Mouse (Mus musculus) cerebellum, adult 11-12 months (tissue): ENCODE results near the gene Slc16a7.
A peak's percentile ranks its signal among the peaks of the same experiment; 100 is the strongest.

Experiments
- DNase-seq: peaks from one replicate; pipeline ENCODE4 v3.0.0; 2022

Slc16a7 gene

DNA sequence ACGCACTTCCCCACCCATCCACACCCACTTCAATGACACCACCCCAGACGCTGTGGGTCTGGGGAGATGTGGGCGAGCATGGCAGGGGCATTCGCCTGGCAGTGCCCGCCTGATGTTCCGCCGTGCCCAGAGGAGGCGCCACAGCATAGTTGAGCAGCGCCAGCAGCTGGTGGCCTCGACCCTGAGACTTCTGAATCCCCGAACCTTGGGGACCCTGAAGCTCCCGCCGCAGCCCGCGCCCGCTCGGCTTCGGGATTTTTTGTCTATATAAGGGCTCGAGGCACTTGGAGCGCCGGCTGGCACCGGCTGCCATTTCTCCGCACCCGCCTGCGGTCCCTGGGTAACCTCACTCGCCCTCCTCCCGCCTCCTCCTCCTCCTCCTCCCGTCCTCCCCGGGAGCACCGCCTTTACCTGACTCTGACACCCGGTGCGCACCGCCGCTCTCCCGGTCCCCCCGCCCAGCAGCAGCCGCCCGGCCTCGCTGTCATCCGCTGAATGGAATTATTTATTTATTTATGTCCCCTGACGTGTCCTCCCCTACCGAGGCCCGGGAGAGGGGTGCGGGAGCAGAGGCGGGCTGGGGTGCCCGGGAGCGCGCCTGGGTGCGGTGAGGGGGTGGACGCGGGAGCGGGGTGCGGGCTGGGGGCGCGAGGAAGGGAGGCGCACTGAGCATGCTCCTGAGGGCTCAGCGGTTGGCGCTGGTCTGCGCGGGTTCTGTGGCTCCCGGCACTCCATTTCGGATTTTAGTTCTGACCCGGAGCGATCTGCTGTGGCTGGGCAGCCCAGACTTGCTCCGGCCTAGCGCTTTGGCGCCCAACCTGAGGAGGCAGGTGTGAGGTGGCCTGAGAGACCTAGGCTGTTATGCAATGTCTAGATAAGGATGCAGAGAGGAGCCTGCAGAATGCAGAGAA, at the start of gene Slc16a7:
Slc16a7 (minus strand) TSS at position 590 of the 911 bp plus-strand sequence.
- DNase-seq: peak; percentile 96

DNA sequence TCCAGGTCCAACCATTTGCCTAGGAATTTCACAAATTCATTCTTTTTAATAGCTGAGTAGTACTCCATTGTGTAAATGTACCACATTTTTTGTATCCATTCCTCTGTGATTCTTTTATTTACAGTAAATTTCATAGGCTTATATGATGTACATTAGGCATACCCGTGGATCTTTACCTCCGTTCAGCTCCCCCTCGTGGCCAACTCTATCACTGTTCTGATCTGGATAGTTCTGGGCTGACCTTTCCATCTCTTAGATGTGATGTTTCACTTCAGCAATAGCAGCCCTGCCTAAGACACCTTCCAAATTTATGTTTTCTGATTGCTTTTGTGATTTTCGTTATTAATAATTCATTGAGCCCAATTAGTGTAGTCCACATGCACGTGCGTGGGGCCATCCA, 29.5 kb upstream of the Slc16a7 start:
- DNase-seq: no peak

- no peak for DNase-seq
Observed at GRCm38 (mm10) chr10:125399796-125400195, 10.5 kb upstream of the Slc16a7 start.

DNA sequence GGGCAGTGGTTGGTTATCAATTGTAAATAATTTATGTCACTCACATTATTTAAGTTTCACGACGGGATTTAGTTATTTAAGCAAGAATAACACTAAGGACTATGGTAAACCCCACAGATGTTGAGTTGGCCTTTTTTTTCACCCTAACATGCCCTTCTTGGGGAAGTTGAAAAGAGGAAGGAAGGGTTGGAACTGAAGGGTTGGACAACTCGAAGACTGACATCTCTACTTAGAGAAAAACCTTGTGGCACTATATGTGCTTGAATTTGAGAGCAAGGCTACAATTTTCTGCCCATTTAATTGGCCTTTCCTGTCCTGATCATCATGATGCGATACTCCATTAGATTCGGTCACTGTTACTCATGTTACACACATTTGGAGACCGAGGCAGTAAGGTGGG, 746 bp upstream of the Slc16a7 start:
- DNase-seq: no peak

DNA sequence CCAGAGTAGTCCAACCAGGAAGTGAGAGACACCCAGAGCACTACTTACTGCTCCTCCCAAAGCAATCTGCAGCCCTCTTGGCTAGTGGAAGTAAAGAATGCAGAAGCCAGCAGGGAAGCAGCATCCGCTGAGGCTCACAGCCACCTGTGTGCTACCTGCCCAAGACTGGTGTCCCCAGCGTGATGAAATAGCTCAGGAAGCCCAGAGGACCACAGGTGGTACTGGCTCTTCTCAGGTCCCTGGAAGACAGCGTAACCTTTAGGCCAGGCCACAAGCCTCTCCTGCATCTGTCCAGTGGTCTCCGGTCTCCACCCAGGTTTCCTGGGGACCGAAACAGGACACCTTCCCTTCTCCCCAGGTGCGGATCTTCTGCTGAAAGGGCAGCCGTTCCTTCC, 787 bp downstream of the Slc16a7 start:
- DNase-seq: peak; percentile 66

DNA sequence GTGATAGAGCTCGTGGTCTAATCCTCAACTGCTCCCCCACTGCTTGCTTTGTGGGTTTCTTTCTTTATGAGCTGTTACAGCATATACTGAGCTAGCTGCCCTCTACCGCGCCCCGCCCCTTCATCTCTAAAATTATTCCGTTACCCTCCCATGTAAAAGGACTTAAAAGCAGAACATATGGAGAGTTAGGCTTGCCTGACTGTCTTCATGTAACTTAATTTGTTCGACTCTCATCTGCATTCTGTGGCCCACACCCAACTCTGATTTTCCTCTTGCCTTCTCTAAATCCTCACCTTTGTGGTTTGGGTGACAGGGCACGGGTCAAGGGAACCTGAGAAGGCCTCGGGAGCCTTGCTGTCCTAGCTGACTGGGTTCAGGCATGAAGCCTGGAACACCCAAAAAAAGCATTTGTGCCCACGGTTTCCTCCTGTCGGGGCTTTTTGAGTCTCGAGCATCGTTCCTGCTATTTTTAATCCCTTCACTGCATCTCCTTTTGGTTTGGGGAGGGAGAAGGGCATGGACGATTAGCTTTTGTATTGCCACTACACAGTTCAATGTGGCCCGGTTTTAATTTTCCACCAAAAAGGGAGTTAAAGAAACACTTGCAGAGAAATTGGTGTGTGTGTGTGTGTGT, 1.4 kb downstream of the Slc16a7 start:
- DNase-seq: peak; percentile 16

GRCm38 (mm10) chr10:125375526-125375925, 13.7 kb downstream of the Slc16a7 start:
- no peak for DNase-seq

- no peak for DNase-seq
Observed at GRCm38 (mm10) chr10:125372666-125373065, 16.6 kb downstream of the Slc16a7 start.

DNA sequence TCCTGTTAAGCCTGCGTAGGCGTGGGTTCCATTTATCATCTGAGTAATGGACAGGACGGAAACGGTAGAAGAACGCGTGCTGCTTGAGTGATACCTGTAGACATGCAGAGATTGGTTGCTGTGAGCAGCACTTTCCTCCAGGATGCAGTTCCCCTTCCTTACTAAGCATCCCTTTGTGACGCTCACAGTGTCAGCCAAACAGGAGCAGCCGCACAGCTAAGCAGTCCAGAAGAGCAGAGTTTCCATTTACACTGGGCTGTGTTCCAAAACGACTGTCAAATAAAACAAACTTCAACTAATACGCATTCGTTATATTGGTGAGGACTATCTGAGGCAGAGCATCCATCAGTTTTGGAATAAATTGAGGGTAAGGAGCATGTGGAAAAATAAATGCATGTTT, 17.8 kb downstream of the Slc16a7 start:
- DNase-seq: no peak

DNA sequence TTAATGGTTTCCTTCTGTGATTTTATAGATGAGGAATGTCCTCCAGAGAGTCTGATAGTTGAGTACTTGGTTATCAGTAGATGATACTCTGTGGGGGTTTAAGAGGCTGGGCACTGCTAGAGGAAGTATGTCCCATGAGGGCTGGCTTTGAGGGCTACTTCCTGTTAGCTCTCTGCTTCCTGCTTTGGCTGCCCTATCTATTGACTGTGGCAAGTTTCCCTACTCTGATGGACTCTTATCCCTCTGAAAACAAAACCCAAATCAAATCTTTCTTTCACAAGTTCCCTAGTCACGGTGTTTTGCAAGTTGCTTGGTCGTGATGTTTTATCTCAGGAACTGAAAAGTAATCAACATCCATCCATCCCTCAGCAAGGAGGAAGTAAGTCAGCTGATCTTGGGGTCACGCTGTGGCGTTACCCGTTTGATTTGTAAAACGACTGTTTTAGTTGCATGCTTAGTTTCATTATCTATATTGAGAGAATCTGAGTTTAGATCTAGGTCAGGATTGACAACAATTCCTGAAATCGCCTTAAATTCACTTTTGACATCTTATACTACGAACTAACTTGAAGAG, 19.1 kb downstream of the Slc16a7 start:
- no peak for DNase-seq

DNA sequence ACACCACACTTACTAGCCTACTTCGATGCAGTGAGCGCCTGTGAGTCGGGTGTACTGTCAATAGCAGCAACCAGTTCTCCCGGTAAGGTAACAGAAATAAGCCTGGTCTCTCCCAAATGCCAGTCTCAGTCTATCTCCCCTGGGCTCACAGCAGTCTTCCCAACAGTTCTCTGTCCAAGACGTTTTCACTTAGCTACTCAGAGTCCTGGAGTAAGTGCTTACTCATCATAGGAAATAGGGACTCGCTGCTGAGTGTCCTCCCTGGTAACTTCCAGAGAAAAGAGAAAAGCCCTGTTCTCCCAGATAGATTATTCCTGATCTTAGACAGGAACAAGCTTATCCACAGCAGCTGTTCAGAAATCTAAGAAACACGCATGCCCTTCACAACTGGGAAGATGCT, 30.8 kb downstream of the Slc16a7 start:
- DNase-seq: no peak

DNA sequence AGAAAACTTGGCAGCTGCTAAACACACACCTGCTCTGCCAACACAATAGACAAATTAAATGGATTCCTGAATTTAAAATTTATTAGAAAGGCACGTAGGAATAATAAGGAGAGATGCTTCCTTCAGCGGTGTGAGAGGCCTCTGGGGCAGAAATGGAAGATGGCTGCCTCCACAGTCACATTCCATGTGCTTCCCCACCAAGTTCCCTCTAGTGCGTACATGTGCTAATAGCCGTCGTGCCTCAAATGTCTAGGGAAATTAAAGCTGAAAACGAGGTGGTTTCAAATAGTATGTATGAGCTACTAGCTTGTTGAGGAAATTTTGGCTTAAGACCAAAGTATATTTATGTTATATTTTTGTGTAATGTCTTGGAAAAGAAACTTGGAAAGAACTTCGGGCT, 36.5 kb downstream of the Slc16a7 start:
- DNase-seq: no peak

- no peak for DNase-seq
Observed at GRCm38 (mm10) chr10:125348171-125348570, 41.1 kb downstream of the Slc16a7 start.

GRCm38 (mm10) chr10:125347149-125347548, 42.1 kb downstream of the Slc16a7 start:
- no peak for DNase-seq

- DNase-seq: no peak
Observed at GRCm38 (mm10) chr10:125346364-125346763, 42.9 kb downstream of the Slc16a7 start.

- no peak for DNase-seq
Observed at GRCm38 (mm10) chr10:125345583-125345982, 43.7 kb downstream of the Slc16a7 start.

- DNase-seq: no peak
Observed at GRCm38 (mm10) chr10:125342204-125342603, 47.1 kb downstream of the Slc16a7 start.

- DNase-seq: no peak
Observed at GRCm38 (mm10) chr10:125333799-125334198, 55.5 kb downstream of the Slc16a7 start.

DNA sequence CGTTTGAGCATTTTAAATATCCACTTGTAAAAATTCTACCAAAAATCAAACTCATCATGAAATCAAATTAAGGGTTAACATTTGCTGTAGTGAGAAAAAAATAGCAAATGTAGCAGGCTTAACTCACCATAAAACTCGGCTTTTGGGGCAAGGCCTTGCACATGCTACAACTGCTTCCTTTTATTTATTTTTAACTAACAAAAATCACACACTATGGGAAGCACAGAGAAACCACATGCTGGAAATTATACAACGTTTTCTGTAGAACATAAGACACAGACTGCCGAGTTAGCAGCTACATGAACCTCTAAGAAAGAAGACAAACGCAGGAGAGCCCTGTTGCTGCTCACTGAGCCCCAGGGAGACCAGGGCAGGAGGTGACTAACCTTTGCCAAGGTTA, 57.9 kb downstream of the Slc16a7 start:
- no peak for DNase-seq

DNA sequence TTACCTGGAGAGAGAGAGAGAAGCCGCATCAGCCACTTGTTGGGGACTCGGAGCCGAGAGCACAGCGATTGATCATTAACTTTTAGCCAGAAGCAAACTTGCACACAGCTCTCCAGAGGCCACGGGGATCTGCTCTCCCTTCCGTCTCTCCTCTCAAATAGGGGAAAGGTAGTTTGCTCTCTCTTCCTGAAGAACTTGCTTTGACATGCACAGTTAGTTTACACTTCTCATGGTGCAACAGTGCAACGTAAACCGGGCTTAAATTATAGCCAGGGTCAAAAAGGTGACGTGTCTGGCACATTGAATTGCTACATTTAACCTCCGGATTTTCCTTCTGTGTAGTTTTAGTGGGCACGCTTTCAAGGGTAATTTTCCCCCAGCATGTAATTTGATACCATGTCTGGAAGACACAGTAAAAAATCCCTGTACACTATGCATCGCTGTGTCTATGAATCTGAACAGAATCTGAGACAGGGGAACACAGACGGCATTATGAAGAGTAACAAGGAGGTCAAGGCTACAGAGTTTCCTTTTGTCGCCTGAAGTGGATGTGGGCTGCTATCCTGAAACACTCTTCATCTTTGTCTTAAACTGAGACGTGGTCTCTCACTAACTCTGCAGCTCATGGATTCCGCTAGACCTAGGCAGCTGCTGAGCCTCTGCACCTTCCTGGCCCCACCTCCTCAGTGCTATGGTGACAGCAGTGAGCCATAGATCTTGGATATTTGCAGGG, 60.8 kb downstream of the Slc16a7 start:
- DNase-seq: no peak

DNA sequence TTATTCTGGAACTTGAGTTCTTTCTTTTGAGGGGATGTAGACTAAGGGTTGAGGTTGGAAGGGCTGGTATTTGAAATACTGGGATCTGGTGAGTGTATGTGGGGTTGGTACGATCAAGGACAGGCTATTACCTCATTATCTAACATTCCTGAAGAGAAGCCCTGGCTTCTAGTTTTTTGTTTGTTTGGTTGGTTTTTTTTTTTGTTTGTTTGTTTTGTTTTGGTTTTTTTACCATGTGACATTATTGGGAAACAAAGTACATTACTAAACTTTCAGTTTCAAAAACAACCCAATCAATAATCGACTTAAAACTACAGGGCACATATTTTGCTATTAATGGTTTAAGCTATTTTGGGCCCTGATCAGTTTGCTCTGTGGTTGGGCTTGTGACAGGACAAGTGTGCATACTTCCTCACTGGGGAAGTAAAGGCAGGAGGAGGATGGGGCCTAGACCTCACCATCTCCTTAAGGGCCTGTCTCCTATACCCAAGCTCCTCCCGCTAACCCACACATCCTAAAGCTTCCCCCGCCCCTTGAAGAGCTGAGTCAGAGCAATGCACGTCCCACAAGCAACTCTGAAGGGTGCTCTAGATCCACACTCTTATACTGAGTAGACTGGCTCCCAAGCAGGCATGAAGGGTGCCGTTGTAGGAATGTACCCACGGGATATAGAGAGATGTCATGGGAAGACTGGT, 64.2 kb downstream of the Slc16a7 start:
- DNase-seq: no peak

GRCm38 (mm10) chr10:125324149-125324834, 65.0 kb downstream of the Slc16a7 start:
- no peak for DNase-seq
